Mouse (Mus musculus) heart, embryonic 15.5 days (tissue): ENCODE measurements around the gene Kti12. TPM values are rescaled to one million over a fixed set of nuclear protein-coding genes. Genes with fewer than 3 reads are reported as not detected.

Experiments used
- ATAC-seq: fragments of 200-750 bp; cut with Nextera tagmentation; replicated peaks from 2 replicates; pipeline ENCODE4 v1.8.0; 2017; ENCODE audit warnings: low read depth, moderate TSS enrichment; ENCODE audit not compliant: insufficient number of reproducible peaks, insufficient read depth, low FRiP score
- H3K27ac ChIP-seq: fragments of 300-500 bp; sonication (generic); 2 replicates; pipeline ENCODE4 v1.5.1; 2015; ENCODE audit warnings: mild to moderate bottlenecking, inconsistent platforms
- H3K27me3 ChIP-seq: fragments of 300-500 bp; sonication (generic); 2 replicates; pipeline ENCODE4 v1.6.1; 2015; ENCODE audit warnings: inconsistent platforms
- H3K36me3 ChIP-seq: fragments of 300-500 bp; sonication (generic); 2 replicates; pipeline ENCODE4 v1.6.1; 2015; ENCODE audit warnings: mild to moderate bottlenecking, inconsistent platforms
- H3K4me1 ChIP-seq: fragments of 300-500 bp; sonication (generic); replicated peaks from 2 replicates; pipeline ENCODE4 v1.6.1; 2015; ENCODE audit warnings: inconsistent platforms
- H3K4me2 ChIP-seq: fragments of 300-500 bp; sonication (generic); 2 replicates; pipeline ENCODE4 v1.6.1; 2015; ENCODE audit warnings: inconsistent platforms, mild to moderate bottlenecking, moderate library complexity
- H3K4me3 ChIP-seq: fragments of 300-500 bp; sonication (generic); 2 replicates; pipeline ENCODE4 v1.5.1; 2015; ENCODE audit warnings: mild to moderate bottlenecking, inconsistent platforms
- H3K9ac ChIP-seq: fragments of 300-500 bp; sonication (generic); 2 replicates; pipeline ENCODE4 v1.6.1; 2015; ENCODE audit warnings: mild to moderate bottlenecking, inconsistent platforms
- H3K9me3 ChIP-seq: fragments of 300-500 bp; sonication (generic); replicated peaks from 2 replicates; pipeline ENCODE4 v1.6.1; 2016; ENCODE audit warnings: inconsistent platforms
- WGBS: fragments of 180-500 bp; shearing (Covaris S2); methylation state at CpG from one replicate; pipeline ENCODE4 v1.1.7; 2015; ENCODE audit warnings: mixed read lengths; 5-methylcytosine and 5-hydroxymethylcytosine counted together
- polyA plus RNA-seq: library from polyadenylated mRNA; unstranded; fragments of >200 nt; fragmentation: Nextera tagmentation; extraction: Ambion mirVana; gene quantifications from 2 replicates; pipeline ENCODE4 v1.2.1, GENCODE M21; 2015

Gene Kti12
- polyA plus RNA-seq, 1 experiment from 2014 or later = 21.3 TPM

GRCm38 (mm10) chr4:108834115-108834970, 13.2 kb upstream of the Kti12 start, which contains the start of gene Txndc12:
Txndc12 (plus strand) TSS chr4:108834601.
- H3K9ac ChIP-seq = peak within 1 kb of the TSS; percentile 92
- H3K4me2 ChIP-seq = peak within 1 kb of the TSS; percentile 83
- ATAC-seq = peak; percentile 78
- H3K4me1 ChIP-seq = peaks cover 42% of the 10 kb centered on the region
- WGBS = under 1% methylated on average over 34 of the region's 34 CpGs
- H3K27me3 ChIP-seq = no peaks in the 10 kb centered on the region
- H3K27ac ChIP-seq = peak within 1 kb of the TSS; percentile 100
- no peaks in the 10 kb centered on the region for H3K9me3 ChIP-seq
- peaks cover 6% of the 10 kb centered on the region; the same call in 1 of the 2 replicates for H3K36me3 ChIP-seq
- peak within 1 kb of the TSS; percentile 82 for H3K4me3 ChIP-seq

- peaks cover 42% of the 10 kb centered on the region for H3K4me1 ChIP-seq
- ATAC-seq = no peak
- peak overlapping the region; percentile 92 for H3K9ac ChIP-seq
- H3K4me3 ChIP-seq = peak overlapping the region; percentile 82
- peaks cover 4% of the 10 kb centered on the region; the same call in 1 of the 2 replicates for H3K36me3 ChIP-seq
- peak overlapping the region; percentile 100 for H3K27ac ChIP-seq
- WGBS = 1% methylated on average over 15 of the region's 15 CpGs
- H3K4me2 ChIP-seq = peak overlapping the region; percentile 83
- no peaks in the 10 kb centered on the region for H3K9me3 ChIP-seq
- no peaks in the 10 kb centered on the region for H3K27me3 ChIP-seq
Measured at GRCm38 (mm10) chr4:108834971-108835311, 12.6 kb upstream of the Kti12 start.

GRCm38 (mm10) chr4:108835496-108835895, 12.1 kb upstream of the Kti12 start:
- Histone ChIP-seq H3K27me3 (no peaks in the 10 kb centered on the region), H3K9ac (peak overlapping the region; percentile 92), H3K4me3 (peak overlapping the region; percentile 82), H3K27ac (peak overlapping the region; percentile 100), H3K4me1 (peaks cover 42% of the 10 kb centered on the region), H3K4me2 (peak overlapping the region; percentile 83), H3K9me3 (no peaks in the 10 kb centered on the region), H3K36me3 (no peaks in the 10 kb centered on the region)
- no peak for ATAC-seq
- 41% methylated on average over 3 of the region's 3 CpGs for WGBS

- Histone ChIP-seq H3K27me3 (no peaks in the 10 kb centered on the region), H3K4me3 (no peak overlapping the region), H3K27ac (peak overlapping the region; percentile 89), H3K36me3 (no peaks in the 10 kb centered on the region), H3K4me1 (peaks cover 41% of the 10 kb centered on the region), H3K4me2 (peak overlapping the region; percentile 41), H3K9me3 (no peaks in the 10 kb centered on the region), H3K9ac (peak overlapping the region; percentile 41)
- 35% methylated on average over 4 of the region's 4 CpGs for WGBS
- ATAC-seq = no peak
Measured at GRCm38 (mm10) chr4:108838031-108838430, 9.6 kb upstream of the Kti12 start.

GRCm38 (mm10) chr4:108841920-108842578, 5.5 kb upstream of the Kti12 start:
- H3K4me2 ChIP-seq = no peak overlapping the region
- no peak for ATAC-seq
- H3K4me1 ChIP-seq = peaks cover 24% of the 10 kb centered on the region
- 58% methylated on average over 7 of the region's 7 CpGs for WGBS
- H3K4me3 ChIP-seq = no peak overlapping the region
- H3K9me3 ChIP-seq = no peaks in the 10 kb centered on the region
- no peaks in the 10 kb centered on the region for H3K27me3 ChIP-seq
- H3K36me3 ChIP-seq = no peaks in the 10 kb centered on the region
- no peak overlapping the region for H3K9ac ChIP-seq
- 0 out of 2 replicates have a peak overlapping the region, but pooled peaks have one; percentile 0 for H3K27ac ChIP-seq

- Histone ChIP-seq H3K9ac (no peak overlapping the region), H3K9me3 (no peaks in the 10 kb centered on the region), H3K4me1 (peaks cover 15% of the 10 kb centered on the region), H3K36me3 (no peaks in the 10 kb centered on the region), H3K27ac (no peak overlapping the region), H3K4me2 (no peak overlapping the region), H3K27me3 (no peaks in the 10 kb centered on the region), H3K4me3 (no peak overlapping the region)
- ATAC-seq = no peak
Measured at GRCm38 (mm10) chr4:108843336-108843735, 4.2 kb upstream of the Kti12 start.

- Histone ChIP-seq H3K4me2 (no peak overlapping the region), H3K27me3 (no peaks in the 10 kb centered on the region), H3K9me3 (no peaks in the 10 kb centered on the region), H3K27ac (no peak overlapping the region), H3K4me3 (no peak overlapping the region), H3K4me1 (peaks cover 24% of the 10 kb centered on the region), H3K9ac (no peak overlapping the region), H3K36me3 (no peaks in the 10 kb centered on the region)
- no peak for ATAC-seq
- 68% methylated on average over 5 of the region's 5 CpGs for WGBS
Measured at GRCm38 (mm10) chr4:108845824-108846569, 1.6 kb upstream of the Kti12 start.

- Histone ChIP-seq H3K4me3 (peak within 1 kb of the TSS; percentile 88), H3K27me3 (no peaks in the 10 kb centered on the region), H3K9ac (peak within 1 kb of the TSS; percentile 82), H3K9me3 (no peaks in the 10 kb centered on the region), H3K27ac (peak within 1 kb of the TSS; percentile 88), H3K4me2 (peak within 1 kb of the TSS; percentile 93), H3K4me1 (peaks cover 16% of the 10 kb centered on the region), H3K36me3 (peaks cover 7% of the 10 kb centered on the region)
- 7% methylated on average over 20 of the region's 20 CpGs for WGBS
- 0 out of 2 replicates have a peak, but pooled peaks have one; percentile 23 for ATAC-seq
Measured at GRCm38 (mm10) chr4:108848505-108848848, 892 bp downstream of the Kti12 start, which contains the start of gene A730015C16Rik. A730015C16Rik (minus strand) TSS chr4:108848619.

GRCm38 (mm10) chr4:108866806-108867205, 19.2 kb downstream of the Kti12 start:
- Histone ChIP-seq H3K4me1 (no peaks in the 10 kb centered on the region), H3K9me3 (no peaks in the 10 kb centered on the region), H3K4me3 (no peak overlapping the region), H3K36me3 (peaks cover 18% of the 10 kb centered on the region; the same call in 1 of the 2 replicates), H3K27ac (no peak overlapping the region), H3K9ac (no peak overlapping the region), H3K4me2 (no peak overlapping the region), H3K27me3 (no peaks in the 10 kb centered on the region)
- no peak for ATAC-seq
- 70% methylated on average over 7 of the region's 7 CpGs for WGBS

- ATAC-seq = no peak
- Histone ChIP-seq H3K4me2 (no peak overlapping the region), H3K9me3 (no peaks in the 10 kb centered on the region), H3K4me3 (no peak overlapping the region), H3K27ac (no peak overlapping the region), H3K4me1 (no peaks in the 10 kb centered on the region), H3K27me3 (no peaks in the 10 kb centered on the region), H3K9ac (no peak overlapping the region), H3K36me3 (no peaks in the 10 kb centered on the region)
- 36% methylated on average over 10 of the region's 10 CpGs for WGBS
Measured at GRCm38 (mm10) chr4:108869730-108870374, 22.3 kb downstream of the Kti12 start.

- Histone ChIP-seq H3K4me2 (no peak overlapping the region), H3K27ac (no peak overlapping the region), H3K9ac (no peak overlapping the region), H3K4me3 (no peak overlapping the region), H3K4me1 (peaks cover 2% of the 10 kb centered on the region), H3K36me3 (no peaks in the 10 kb centered on the region), H3K27me3 (no peaks in the 10 kb centered on the region), H3K9me3 (no peaks in the 10 kb centered on the region)
- ATAC-seq = no peak
- WGBS = 88% methylated on average over 5 of the region's 5 CpGs
Measured at GRCm38 (mm10) chr4:108873746-108874145, 26.2 kb downstream of the Kti12 start.
